Mouse (Mus musculus): ENCODE data around the gene Cryzl1.

GRCm38 (mm10) chr16:91764414-91764813, 35.6 kb upstream of the Cryzl1 start:
- no peak for TF ChIP-seq POLR2A (IDR thresholded peaks at IDR 0.05; ENCODE audit: low read depth, low read length)
- no peak for TF ChIP-seq CTCF (IDR thresholded peaks at IDR 0.05; ENCODE audit: extremely low read depth, insufficient read depth, insufficient read length, insufficient replicate concordance)
